Mouse (Mus musculus): ENCODE results near the gene Gm48552.

Gene Gm48552

GRCm38 (mm10) chr10:81430831-81431525, 42.2 kb downstream of the Gm48552 start:
- DNase-seq (ENCODE audit: low read depth, low spot score) = peak; percentile 79

GRCm38 (mm10) chr10:81431526-81432168, 42.8 kb downstream of the Gm48552 start:
- DNase-seq (ENCODE audit: low read depth, low spot score) = peak; percentile 60

- no peak for DNase-seq (ENCODE audit: low read depth, low spot score)
Observed at GRCm38 (mm10) chr10:81432169-81432867, 43.5 kb downstream of the Gm48552 start.

GRCm38 (mm10) chr10:81432868-81433262, 44.1 kb downstream of the Gm48552 start:
- peak; percentile 97 for DNase-seq (ENCODE audit: low read depth, low spot score)

- peak; percentile 85 for DNase-seq (ENCODE audit: low read depth, low spot score)
Observed at GRCm38 (mm10) chr10:81433541-81434289, 44.9 kb downstream of the Gm48552 start.

- peak; percentile 62 for DNase-seq (ENCODE audit: low read depth, low spot score)
Observed at GRCm38 (mm10) chr10:81434361-81435263, 45.8 kb downstream of the Gm48552 start.

- DNase-seq (ENCODE audit: low read depth, low spot score) = no peak
Observed at GRCm38 (mm10) chr10:81435436-81435835, 46.6 kb downstream of the Gm48552 start.
